Mouse (Mus musculus) CH12.LX (cell line): ENCODE results near the gene Wdr95. TPM values are rescaled to one million over a fixed set of nuclear protein-coding genes. Genes with fewer than 3 reads are reported as not detected.
A peak's percentile ranks its signal among the peaks of the same experiment; 100 is the strongest.

ENCODE experiments used
- DNase-seq: peaks from one replicate; pipeline ENCODE4 v3.0.0-alpha.2; 2013; ENCODE audit errors: extremely low read depth
- H3K27ac ChIP-seq: 2 replicates; pipeline ENCODE4 v1.5.1; 2012; ENCODE audit warnings: low read depth, mild to moderate bottlenecking, control low read depth, moderate library complexity; ENCODE audit not compliant: insufficient read depth
- H3K27me3 ChIP-seq: replicated peaks from 2 replicates; pipeline ENCODE3; 2012; ENCODE audit warnings: inconsistent platforms
- H3K36me3 ChIP-seq, 2 experiments: replicated peaks in 1 of 2; 2 replicates each; pipeline versions ENCODE3 to v1.6.1; 2012; ENCODE audit warnings: inconsistent platforms in 1 of 2, low read length in 1 of 2, mild to moderate bottlenecking in 1 of 2, mixed read lengths in 1 of 2, moderate library complexity in 1 of 2; ENCODE audit not compliant: control insufficient read depth in 1 of 2, insufficient read depth in 1 of 2
- H3K4me1 ChIP-seq, 2 experiments: 2 replicates each; pipeline ENCODE4 v1.6.1; 2012; ENCODE audit warnings: inconsistent platforms in 1 of 2, moderate library complexity in 1 of 2; ENCODE audit not compliant: insufficient read depth in 2 of 2, control insufficient read depth in 1 of 2
- H3K4me2 ChIP-seq: 2 replicates; pipeline ENCODE4 v1.6.1; 2012; ENCODE audit warnings: low read depth, mild to moderate bottlenecking, control low read depth; ENCODE audit not compliant: poor library complexity, insufficient read depth, severe bottlenecking
- H3K4me3 ChIP-seq, 3 experiments: fragments of 150-350 bp in 1 of 3; sonication (generic) in 1 of 3; replicated peaks in 1 of 3; 2 replicates each; pipeline versions ENCODE3 to v1.5.1; 2011 to 2012; ENCODE audit warnings: low read depth in 2 of 3, low read length in 2 of 3, mild to moderate bottlenecking in 2 of 3, moderate library complexity in 2 of 3, control low read depth in 1 of 3, improper control_type of control experiment in 1 of 3, inconsistent platforms in 1 of 3, mixed read lengths in 1 of 3; ENCODE audit not compliant: poor library complexity in 1 of 3
- H3K79me2 ChIP-seq: replicated peaks from 2 replicates; pipeline ENCODE4 v1.6.1; 2012; ENCODE audit warnings: mild to moderate bottlenecking, moderate library complexity; ENCODE audit not compliant: control insufficient read depth, poor library complexity, insufficient read depth, severe bottlenecking; ENCODE audit errors: extremely low read depth
- H3K9ac ChIP-seq: 2 replicates; pipeline ENCODE4 v1.6.1; 2012; ENCODE audit warnings: low read depth, mild to moderate bottlenecking, control low read depth, moderate library complexity; ENCODE audit not compliant: insufficient read depth
- H3K9me3 ChIP-seq: replicated peaks from 2 replicates; pipeline ENCODE3; 2012; ENCODE audit warnings: low read length, inconsistent platforms, mixed read lengths
- BHLHE40 ChIP-seq: IDR thresholded peaks from 2 replicates; pipeline ENCODE4 v1.6.1; 2011; ENCODE audit warnings: mild to moderate bottlenecking, low read depth, low read length, improper control_type of control experiment
- CHD1 ChIP-seq: IDR thresholded peaks from 2 replicates; pipeline ENCODE4 v1.6.1; 2012; ENCODE audit warnings: low read depth, low read length, improper control_type of control experiment, inconsistent platforms
- CHD2 ChIP-seq: IDR thresholded peaks from 2 replicates; pipeline ENCODE4 v1.6.1; 2011; ENCODE audit warnings: low read length, improper control_type of control experiment
- CTCF ChIP-seq, 2 experiments: IDR thresholded peaks in 1 of 2; conservative IDR thresholded peaks in 1 of 2; 2 replicates each; pipeline ENCODE4 v1.5.1; 2011 to 2012; ENCODE audit warnings: low read depth in 2 of 2, low read length in 2 of 2, improper control_type of control experiment in 1 of 2, inconsistent platforms in 1 of 2, mild to moderate bottlenecking in 1 of 2, moderate library complexity in 1 of 2
- ELF1 ChIP-seq: IDR thresholded peaks from 2 replicates; pipeline ENCODE4 v1.6.1; 2014; ENCODE audit warnings: low read depth, mild to moderate bottlenecking, inconsistent platforms, low read length, improper control_type of control experiment
- ETS1 ChIP-seq: conservative IDR thresholded peaks from 2 replicates; pipeline ENCODE4 v1.6.1; 2012; ENCODE audit warnings: low read depth, mild to moderate bottlenecking, inconsistent platforms, low read length, improper control_type of control experiment, moderate library complexity
- GABPA ChIP-seq: IDR thresholded peaks from 2 replicates; pipeline ENCODE4 v1.6.1; 2012; ENCODE audit warnings: low read depth, low read length, improper control_type of control experiment, inconsistent platforms; ENCODE audit not compliant: insufficient replicate concordance
- HCFC1 ChIP-seq: IDR thresholded peaks from 2 replicates; pipeline ENCODE4 v1.6.1; 2012; ENCODE audit warnings: low read depth, mild to moderate bottlenecking, inconsistent platforms, low read length, improper control_type of control experiment
- IRF4 ChIP-seq: IDR thresholded peaks from 2 replicates; pipeline ENCODE4 v1.6.1; 2014; ENCODE audit warnings: low read depth, mild to moderate bottlenecking, inconsistent platforms, low read length, improper control_type of control experiment
- KAT2A ChIP-seq: IDR thresholded peaks from 2 replicates; pipeline ENCODE4 v1.6.1; 2012; ENCODE audit warnings: low read length, improper control_type of control experiment, inconsistent platforms; ENCODE audit not compliant: insufficient replicate concordance
- MAX ChIP-seq: IDR thresholded peaks from 2 replicates; pipeline ENCODE4 v1.6.1; 2011; ENCODE audit warnings: low read length, improper control_type of control experiment
- MAZ ChIP-seq: IDR thresholded peaks from 2 replicates; pipeline ENCODE4 v1.6.1; 2012; ENCODE audit warnings: low read depth, mild to moderate bottlenecking, inconsistent platforms, low read length, improper control_type of control experiment, moderate library complexity
- MEF2A ChIP-seq: IDR thresholded peaks from 2 replicates; pipeline ENCODE4 v1.6.1; 2014; ENCODE audit warnings: low read depth, mild to moderate bottlenecking, inconsistent platforms, low read length, improper control_type of control experiment, borderline replicate concordance
- MXI1 ChIP-seq: IDR thresholded peaks from 2 replicates; pipeline ENCODE4 v1.6.1; 2011; ENCODE audit warnings: mild to moderate bottlenecking, low read depth, low read length, improper control_type of control experiment
- MYC ChIP-seq: IDR thresholded peaks from 2 replicates; pipeline ENCODE4 v1.6.1; 2011; ENCODE audit warnings: low read depth, mild to moderate bottlenecking, improper control_type of control experiment, low read length
- NELFE ChIP-seq: IDR thresholded peaks from 2 replicates; pipeline ENCODE4 v1.6.1; 2011; ENCODE audit warnings: low read depth, low read length, improper control_type of control experiment
- NRF1 ChIP-seq: IDR thresholded peaks from 2 replicates; pipeline ENCODE4 v1.6.1; 2014; ENCODE audit warnings: low read depth, mild to moderate bottlenecking, inconsistent platforms, low read length, improper control_type of control experiment, moderate library complexity
- POLR2A ChIP-seq: IDR thresholded peaks from 2 replicates; pipeline ENCODE4 v1.6.1; 2011; ENCODE audit warnings: low read depth, mild to moderate bottlenecking, improper control_type of control experiment, low read length
- POLR2AphosphoS2 ChIP-seq: IDR thresholded peaks from 2 replicates; pipeline ENCODE4 v1.6.1; 2011; ENCODE audit warnings: low read depth, low read length, improper control_type of control experiment
- RAD21 ChIP-seq: IDR thresholded peaks from 2 replicates; pipeline ENCODE4 v1.6.1; 2011; ENCODE audit warnings: low read depth, mild to moderate bottlenecking, low read length, improper control_type of control experiment, moderate library complexity
- RCOR1 ChIP-seq: conservative IDR thresholded peaks from 2 replicates; pipeline ENCODE4 v1.6.1; 2012; ENCODE audit warnings: low read depth, mild to moderate bottlenecking, inconsistent platforms, low read length, improper control_type of control experiment
- SIN3A ChIP-seq: IDR thresholded peaks from 2 replicates; pipeline ENCODE4 v1.6.1; 2012; ENCODE audit warnings: low read length, improper control_type of control experiment, inconsistent platforms
- SMC3 ChIP-seq: IDR thresholded peaks from 2 replicates; pipeline ENCODE4 v1.6.1; 2011; ENCODE audit warnings: low read depth, low read length, improper control_type of control experiment
- TBP ChIP-seq: conservative IDR thresholded peaks from 2 replicates; pipeline ENCODE4 v1.6.1; 2011; ENCODE audit warnings: low read depth, low read length, improper control_type of control experiment
- TCF12 ChIP-seq: IDR thresholded peaks from 2 replicates; pipeline ENCODE4 v1.6.1; 2014; ENCODE audit warnings: low read depth, mild to moderate bottlenecking, inconsistent platforms, low read length, improper control_type of control experiment
- UBTF ChIP-seq: IDR thresholded peaks from 2 replicates; pipeline ENCODE4 v1.6.1; 2012; ENCODE audit warnings: low read depth, mild to moderate bottlenecking, inconsistent platforms, low read length, improper control_type of control experiment, moderate library complexity
- USF1 ChIP-seq: IDR thresholded peaks from 2 replicates; pipeline ENCODE4 v1.6.1; 2014; ENCODE audit warnings: low read depth, mild to moderate bottlenecking, inconsistent platforms, low read length, improper control_type of control experiment
- USF2 ChIP-seq: conservative IDR thresholded peaks from 2 replicates; pipeline ENCODE4 v1.6.1; 2011; ENCODE audit warnings: low read depth, low read length, improper control_type of control experiment
- ZC3H11A ChIP-seq: IDR thresholded peaks from 2 replicates; pipeline ENCODE4 v1.6.1; 2012; ENCODE audit warnings: low read depth, mild to moderate bottlenecking, inconsistent platforms, low read length, improper control_type of control experiment
- ZMIZ1 ChIP-seq: IDR thresholded peaks from 2 replicates; pipeline ENCODE4 v1.6.1; 2012; ENCODE audit warnings: low read depth, mild to moderate bottlenecking, inconsistent platforms, low read length, improper control_type of control experiment
- dilution Hi-C: fragments of 300-500 bp; cut with MboI; formaldehyde crosslinking; loops from 2 replicates; pipeline ENCODE4 v1.14.3; 2020; ENCODE audit warnings: low sequenced_read_pairs; ENCODE audit not compliant: extremely low pct_unique_long_range_greater_than_20kb, extremely low pct_ligation_motif_present
- in situ Hi-C: fragments of 300-500 bp; cut with MboI; formaldehyde crosslinking; loops from 3 replicates; pipeline ENCODE4 v1.14.3; 2019; ENCODE audit warnings: low sequenced_read_pairs, low pct_ligation_motif_present, low pct_unique_long_range_greater_than_20kb, mixed read lengths
- polyA plus RNA-seq: library from polyadenylated mRNA; unstranded; fragments of >175 nt; gene quantifications from 2 replicates; pipeline ENCODE4 v1.2.1, GENCODE M21; 2012; ENCODE audit warnings: low read depth; ENCODE audit not compliant: insufficient read length
- total RNA-seq, 2 experiments: library from RNA; depleted of rRNA; stranded (reverse); fragments of 300-350 nt in 1 of 2; fragments of >200 nt in 1 of 2; gene quantifications; 2 replicates each; pipeline ENCODE4 v1.2.3; 2012 to 2014

Gene Wdr95
- total and polyA plus RNA-seq, 3 experiments, result not detected

- Histone ChIP-seq H3K27ac (peak within 1 kb of the TSS; percentile 25; the same call in 1 of the 2 replicates), H3K79me2 (peaks cover 30% of the 10 kb centered on the region), H3K4me2 (peak within 1 kb of the TSS; percentile 88), H3K27me3 (no peaks in the 10 kb centered on the region), H3K9me3 (no peaks in the 10 kb centered on the region), H3K36me3 (peaks cover 15 to 28% of the 10 kb centered on the region in 2 experiments), H3K4me3 (peak within 1 kb of the TSS; percentile 79 to 97 (median 89)), H3K4me1 (peaks cover 0 to 24% of the 10 kb centered on the region in 2 experiments; a peak in 2 of 4 replicates), H3K9ac (peak within 1 kb of the TSS; percentile 83)
- dilution Hi-C loops (no loop called here), in situ Hi-C loops (no loop called here)
- DNase-seq, result peak; percentile 99
- TF ChIP-seq CHD1 (no peak), ELF1 (peak; percentile 95), MAX (peak; percentile 92), USF1 (peak; percentile 57), MEF2A (peak; percentile 46; the same call in 1 of the 2 replicates), POLR2A (peak; percentile 85), MAZ (0 out of 2 replicates have a peak, but pooled peaks have one; percentile 42), MXI1 (peak; percentile 100), SMC3 (no peak), IRF4 (peak; percentile 38), CTCF (conservative IDR thresholded peaks at IDR 0.05 in 1 of 2, IDR thresholded peaks at IDR 0.05 in 1 of 2; ENCODE audit: low read depth in 2 of 2, low read length in 2 of 2) (no peak), NELFE (peak; percentile 83), TCF12 (peak; percentile 70), KAT2A (peak; percentile 99), GABPA (peak; percentile 70; the same call in 1 of the 2 replicates), ZC3H11A (no peak), POLR2AphosphoS2 (peak; percentile 68; the same call in 1 of the 2 replicates), ETS1 (peak; percentile 59; the same call in 1 of the 2 replicates), ZMIZ1 (peak; percentile 82; the same call in 1 of the 2 replicates), BHLHE40 (peak; percentile 97), NRF1 (peak; percentile 60), RAD21 (no peak), HCFC1 (peak; percentile 95), SIN3A (peak; percentile 92), TBP (peak; percentile 93), RCOR1 (0 out of 2 replicates have a peak, but pooled peaks have one; percentile 44), USF2 (no peak), UBTF (0 out of 2 replicates have a peak, but pooled peaks have one; percentile 58), CHD2 (peak; percentile 48; the same call in 1 of the 2 replicates), MYC (peak; percentile 92)
Observed at GRCm38 (mm10) chr5:149636075-149636920, 107.8 kb downstream of the Wdr95 start, which contains the start of gene Hsph1. Gene Hsph1, minus strand, starts transcription at chr5:149636376.
